ENCODE assay signal across 8 mouse cellular contexts in genomic region chr12:85639326-85640008, GRCm38 (mm10). TPM values are rescaled to one million over a fixed set of nuclear protein-coding genes. Genes with fewer than 3 reads are reported as not detected.
A peak's percentile ranks its signal among the peaks of the same experiment; 100 is the strongest.
DNase-seq lines count a peak whose midpoint lies in the region; ATAC-seq and TF ChIP-seq lines count a peak whose summit lies in the region.
"Had no signal": no experiment of that assay in that cellular context is flagged by ENCODE, and none has a peak within 500 bp of the region (broad histone marks: within the 10 kb centered on the region; RNA-seq: fewer than 3 reads in every experiment).

No protein-coding gene starts in this region.

- intact Hi-C loops in gastrocnemius, postnatal 14 days (cut with DNase I; ENCODE audit: low total_unique reads): loop anchor here (5.0 kb wide), 1 partner anchor 37 kb away; no protein-coding TSS in a partner anchor

- H3K27ac ChIP-seq in kidney, embryonic 16.5 days (ENCODE audit: low read length): no peak overlapping the region
- H3K27ac ChIP-seq in layer of hippocampus, adult 2 months: peak overlapping the region; percentile 51; the same call in 1 of the 2 replicates
- H3K27ac ChIP-seq: limb, embryonic 12.5 days had no signal

- peak; percentile 50 for DNase-seq in kidney, adult 11 months
- peak; percentile 37 to 57 for DNase-seq in cerebellum, postnatal 25 days
- peak; percentile 68 for DNase-seq in gastrocnemius, postnatal 14 days
- DNase-seq in layer of hippocampus, adult 2 months (ENCODE audit: low spot score in 2 of 2): peak; percentile 29 to 66
- DNase-seq in right cerebral cortex, adult 2 months (ENCODE audit: low spot score in 2 of 2): peak; percentile 49 to 56
- no peak for DNase-seq in thymus, postnatal 36 days

- ATAC-seq in kidney, embryonic 16.5 days (ENCODE audit: low FRiP score, low TSS enrichment): no peak

- H3K27me3 ChIP-seq in kidney, embryonic 16.5 days (ENCODE audit: insufficient read depth, low read length): no peaks in the 10 kb centered on the region
- H3K27me3 ChIP-seq: limb, embryonic 12.5 days had no signal

- 0 out of 2 replicates have a peak, but pooled peaks cover 6% of the 10 kb centered on the region for H3K4me1 ChIP-seq in kidney, embryonic 16.5 days (ENCODE audit: insufficient read depth, low read length)
- H3K4me1 ChIP-seq: limb, embryonic 12.5 days had no signal

- no peak overlapping the region for H3K4me3 ChIP-seq in kidney, embryonic 16.5 days (ENCODE audit: low read length)
- no peak overlapping the region for H3K4me3 ChIP-seq in layer of hippocampus, adult 2 months
- H3K4me3 ChIP-seq: limb, embryonic 12.5 days had no signal

- no peak for TF ChIP-seq CTCF in layer of hippocampus, adult 2 months (conservative IDR thresholded peaks at IDR 0.05)

- H3K4me2 ChIP-seq in kidney, embryonic 16.5 days (replicated peaks; ENCODE audit: low read depth, low read length): no peak overlapping the region
- H3K4me2 ChIP-seq: limb, embryonic 12.5 days had no signal

- no peak overlapping the region for H3K9ac ChIP-seq in kidney, embryonic 16.5 days (replicated peaks; ENCODE audit: low read length)
- H3K9ac ChIP-seq: limb, embryonic 12.5 days had no signal

- no peaks in the 10 kb centered on the region for H3K9me3 ChIP-seq in kidney, embryonic 16.5 days (ENCODE audit: low read length)
- H3K9me3 ChIP-seq: limb, embryonic 12.5 days had no signal

- no peaks in the 10 kb centered on the region; the same call in 1 of the 2 replicates for H3K36me3 ChIP-seq in kidney, embryonic 16.5 days (ENCODE audit: insufficient read depth, low read length)

- WGBS in kidney, embryonic 16.5 days: 84% methylated on average over 12 of the region's 12 CpGs

RNA-seq across cellular contexts. Expression of gene Jdp2, which starts 40.6 kb away (rescaled TPM):
- 0.21 and 0.32 TPM in 2 replicates for polyA plus RNA-seq in kidney, embryonic 16.5 days (2015; fragmentation: Nextera tagmentation; extraction: Ambion mirVana)
- 10 to 100 TPM in 1 of 2 experiments, 1 to 10 TPM in 1; 9.4 to 11.6 TPM for total RNA-seq in gastrocnemius, postnatal 14 days (2021)
- total RNA-seq in layer of hippocampus, adult 2 months (2021): 10 to 100 TPM; 48.2 to 49.5 TPM

RNA-seq across cellular contexts. Expression of gene Batf, which starts 47.0 kb away (rescaled TPM):
- 3.9 TPM in 2 replicates for polyA plus RNA-seq in kidney, embryonic 16.5 days (2015; fragmentation: Nextera tagmentation; extraction: Ambion mirVana)
- total RNA-seq in gastrocnemius, postnatal 14 days (2021): under 1 TPM; 0.29 to 0.40 TPM
- total RNA-seq in layer of hippocampus, adult 2 months (2021): under 1 TPM; 0.41 to 0.64 TPM

Comparison
In these comparisons a context has a peak if more than half of its experiments do, and no peak if none do; other contexts are left out.
1. DNase-seq: peak in kidney, adult 11 months (single experiment), cerebellum, postnatal 25 days (2 of 2), gastrocnemius, postnatal 14 days (single experiment), layer of hippocampus, adult 2 months (2 of 2) and right cerebral cortex, adult 2 months (2 of 2); none in thymus, postnatal 36 days (0 of 2).